Comparison of ENCODE assay signal across 10 mouse cellular contexts in the genomic region with DNA sequence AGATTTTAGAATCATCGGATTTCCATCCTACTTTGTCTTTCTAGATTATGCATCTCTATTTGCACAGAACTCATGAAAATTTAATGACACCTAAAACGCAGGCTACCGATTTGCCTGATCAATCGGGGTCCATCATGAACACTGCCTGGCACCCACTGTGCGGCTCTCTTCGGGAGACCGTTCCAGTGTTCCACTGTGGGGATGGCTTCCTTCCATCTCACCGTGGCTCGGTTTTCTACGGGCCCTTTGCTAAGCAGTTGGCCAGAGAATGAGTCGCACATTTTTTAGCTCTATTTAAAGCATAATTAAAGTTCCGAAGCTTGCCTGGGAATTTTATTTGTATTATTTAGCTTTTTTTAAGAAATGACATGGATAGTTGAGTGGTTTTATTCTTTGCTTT.
"Had no signal": no experiment of that assay in that cellular context is flagged by ENCODE, and none has a peak within 500 bp of the region (broad histone marks: within the 10 kb centered on the region; RNA-seq: fewer than 3 reads in every experiment).

No protein-coding gene starts in this region.

- H3K27ac ChIP-seq: limb, embryonic 10.5 days; liver, embryonic 15.5 days; midbrain, embryonic 13.5 days had no signal

- ATAC-seq: lung, postnatal 0 days; midbrain, embryonic 13.5 days had no signal

- DNase-seq: kidney, adult 18-20 months; kidney, postnatal 10 days; kidney, postnatal 4 days; lung, adult 2 months; lung, postnatal 36 days; thymus, postnatal 36 days had no signal

- H3K4me3 ChIP-seq: limb, embryonic 10.5 days; liver, embryonic 15.5 days; midbrain, embryonic 13.5 days had no signal
